Mouse (Mus musculus) mouse embryonic stem cell (cell line): Measurements from ENCODE around the gene Cideb.
"Not testable (repeated sequence)": the region's sequence is repeated elsewhere in the genome, so short reads cannot be mapped to it uniquely, and the experiment has no call there.

Experiments
- in situ Hi-C, 2 experiments: fragments of 300-500 bp; cut with MboI; formaldehyde crosslinking; loops; 1 replicate in 1 of 2; 3 replicates in 1 of 2; pipeline ENCODE4 v1.14.3; 2019 to 2020; ENCODE audit warnings: low sequenced_read_pairs in 2 of 2, low pct_unique_long_range_greater_than_20kb in 1 of 2, mixed read lengths in 1 of 2; ENCODE audit not compliant: unreplicated experiment in 1 of 2

The Cideb gene

GRCm38 (mm10) chr14:55768555-55768954 is 10.3 kb upstream of the Cideb start:
- in situ Hi-C loops: no loop called here

GRCm38 (mm10) chr14:55767519-55768414 is 9.5 kb upstream of the Cideb start:
- in situ Hi-C loops: no loop called here

- in situ Hi-C loops: no loop called here
These were observed 7.4 kb upstream of the Cideb start, which contains the start of gene Ltb4r1 for GRCm38 (mm10) chr14:55765696-55766095. Gene Ltb4r1, plus strand, starts transcription at chr14:55765962.

- in situ Hi-C loops: no loop called here
These were observed 4.9 kb upstream of the Cideb start for GRCm38 (mm10) chr14:55763166-55763565.

GRCm38 (mm10) chr14:55762001-55762821 is 4.0 kb upstream of the Cideb start:
- in situ Hi-C loops: no loop called here

- in situ Hi-C loops: no loop called here
These were observed 2.9 kb upstream of the Cideb start, which contains the start of gene Ltb4r2 for GRCm38 (mm10) chr14:55761163-55761562. Gene Ltb4r2, plus strand, starts transcription at chr14:55761428.

GRCm38 (mm10) chr14:55760156-55760555 is 1.9 kb upstream of the Cideb start:
- in situ Hi-C loops: not testable (repeated sequence)

GRCm38 (mm10) chr14:55757566-55757965 is 692 bp downstream of the Cideb start:
- in situ Hi-C loops: no loop called here

GRCm38 (mm10) chr14:55747051-55747847 is 11.0 kb downstream of the Cideb start:
- in situ Hi-C loops: no loop called here

GRCm38 (mm10) chr14:55745861-55746237 is 12.4 kb downstream of the Cideb start:
- in situ Hi-C loops: no loop called here

GRCm38 (mm10) chr14:55745180-55745860 is 12.9 kb downstream of the Cideb start, which contains the start of the genes Dhrs1 and Nop9:
Gene Dhrs1, minus strand, starts transcription at chr14:55745690.
Gene Nop9, plus strand, starts transcription at chr14:55745693.
- in situ Hi-C loops: no loop called here

- in situ Hi-C loops: loop anchor here (5.0 kb wide), 1 partner anchor 61 kb away; the partner anchor contains the start of gene Tinf2 (in 2 of the 2)
These were observed 14.5 kb downstream of the Cideb start for GRCm38 (mm10) chr14:55743711-55744110.

GRCm38 (mm10) chr14:55737086-55737687 is 21.1 kb downstream of the Cideb start:
- in situ Hi-C loops: no loop called here

GRCm38 (mm10) chr14:55735758-55736157 is 22.5 kb downstream of the Cideb start:
- in situ Hi-C loops: no loop called here

- in situ Hi-C loops: no loop called here
These were observed 22.9 kb downstream of the Cideb start for GRCm38 (mm10) chr14:55735334-55735733.

GRCm38 (mm10) chr14:55734869-55735268 is 23.4 kb downstream of the Cideb start:
- in situ Hi-C loops: no loop called here

GRCm38 (mm10) chr14:55733889-55734288 is 24.4 kb downstream of the Cideb start:
- in situ Hi-C loops: no loop called here
